Mouse (Mus musculus) stomach, embryonic 14.5 days (tissue): Measurements from ENCODE around the gene Prkca. TPM values are rescaled to one million over a fixed set of nuclear protein-coding genes. Genes with fewer than 3 reads are reported as not detected.
A peak's percentile ranks its signal among the peaks of the same experiment; 100 is the strongest.

Experiments used
- ATAC-seq: fragments of 200-750 bp; cut with Nextera tagmentation; 2 replicates; pipeline ENCODE4 v1.8.0; 2017; ENCODE audit warnings: low read depth, moderate TSS enrichment; ENCODE audit not compliant: insufficient number of reproducible peaks, insufficient read depth, low FRiP score
- H3K27ac ChIP-seq: fragments of 300-500 bp; sonication (generic); 2 replicates; pipeline ENCODE4 v1.5.1; 2014; ENCODE audit warnings: mild to moderate bottlenecking, low read length, moderate library complexity, mixed read lengths
- H3K27me3 ChIP-seq: fragments of 300-500 bp; sonication (generic); 2 replicates; pipeline ENCODE4 v1.6.1; 2014; ENCODE audit warnings: low read length, control low read depth, mixed read lengths; ENCODE audit not compliant: control insufficient read depth, insufficient read depth
- H3K36me3 ChIP-seq: fragments of 300-500 bp; sonication (generic); 2 replicates; pipeline ENCODE4 v1.6.1; 2014; ENCODE audit warnings: mild to moderate bottlenecking, control low read depth, low read length, moderate library complexity, mixed read lengths; ENCODE audit not compliant: control insufficient read depth, insufficient read depth
- H3K4me1 ChIP-seq: fragments of 300-500 bp; sonication (generic); 2 replicates; pipeline ENCODE4 v1.6.1; 2014; ENCODE audit warnings: low read length, control low read depth, mixed read lengths; ENCODE audit not compliant: control insufficient read depth, insufficient read depth
- H3K4me2 ChIP-seq: fragments of 300-500 bp; sonication (generic); replicated peaks from 2 replicates; pipeline ENCODE4 v1.6.1; 2014; ENCODE audit warnings: low read depth, low read length, control low read depth
- H3K4me3 ChIP-seq: fragments of 300-500 bp; sonication (generic); 2 replicates; pipeline ENCODE4 v1.5.1; 2014; ENCODE audit warnings: low read depth, low read length, control low read depth
- H3K9ac ChIP-seq: fragments of 300-500 bp; sonication (generic); replicated peaks from 2 replicates; pipeline ENCODE4 v1.6.1; 2014; ENCODE audit warnings: low read depth, mild to moderate bottlenecking, control low read depth, low read length, moderate library complexity, mixed read lengths
- H3K9me3 ChIP-seq: fragments of 300-500 bp; sonication (generic); 2 replicates; pipeline ENCODE4 v1.6.1; 2016; ENCODE audit warnings: low read depth, low read length, control low read depth; ENCODE audit not compliant: control insufficient read depth
- WGBS: fragments of 180-500 bp; shearing (Covaris S2); extraction: QIAGEN DNeasy Blood & Tissue Kit; methylation state at CpG from one replicate; pipeline ENCODE4 v1.1.7; 2014; 5-methylcytosine and 5-hydroxymethylcytosine counted together
- polyA plus RNA-seq: library from polyadenylated mRNA; unstranded; fragments of >200 nt; fragmentation: Nextera tagmentation; extraction: Ambion mirVana; gene quantifications from 2 replicates; pipeline ENCODE4 v1.2.1, GENCODE M21; 2014

Prkca gene
- polyA plus RNA-seq, 1 experiment from 2014 or later = 8.6 TPM

DNA sequence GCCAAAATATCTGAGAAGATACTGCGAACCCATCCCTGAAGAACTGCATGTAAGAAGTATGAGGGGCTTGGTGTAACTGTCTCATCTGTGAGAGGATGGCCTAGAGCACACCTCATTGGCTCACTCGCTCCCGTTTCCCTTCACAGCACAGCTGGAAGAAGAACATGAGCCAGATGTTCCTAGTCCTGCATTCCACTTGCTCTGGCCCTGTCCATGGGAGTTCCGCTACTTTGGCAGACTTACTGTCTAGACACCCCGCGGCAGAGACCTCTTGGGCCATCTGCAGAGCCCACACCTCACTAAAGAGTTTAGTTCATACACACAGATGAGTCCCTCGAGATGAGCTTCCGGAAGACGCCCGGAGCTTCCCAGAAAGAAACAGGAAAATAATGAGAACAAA is 43.8 kb downstream of the Prkca start:
- no peak overlapping the region for H3K9ac ChIP-seq
- no peak overlapping the region for H3K27ac ChIP-seq
- 70% methylated on average over 10 of the region's 10 CpGs for WGBS
- no peak overlapping the region for H3K4me3 ChIP-seq
- no peaks in the 10 kb centered on the region for H3K27me3 ChIP-seq
- peak; percentile 66; the same call in 1 of the 2 replicates for ATAC-seq
- peaks cover 6% of the 10 kb centered on the region for H3K4me1 ChIP-seq
- H3K9me3 ChIP-seq = no peaks in the 10 kb centered on the region
- no peak overlapping the region for H3K4me2 ChIP-seq
- no peaks in the 10 kb centered on the region for H3K36me3 ChIP-seq

DNA sequence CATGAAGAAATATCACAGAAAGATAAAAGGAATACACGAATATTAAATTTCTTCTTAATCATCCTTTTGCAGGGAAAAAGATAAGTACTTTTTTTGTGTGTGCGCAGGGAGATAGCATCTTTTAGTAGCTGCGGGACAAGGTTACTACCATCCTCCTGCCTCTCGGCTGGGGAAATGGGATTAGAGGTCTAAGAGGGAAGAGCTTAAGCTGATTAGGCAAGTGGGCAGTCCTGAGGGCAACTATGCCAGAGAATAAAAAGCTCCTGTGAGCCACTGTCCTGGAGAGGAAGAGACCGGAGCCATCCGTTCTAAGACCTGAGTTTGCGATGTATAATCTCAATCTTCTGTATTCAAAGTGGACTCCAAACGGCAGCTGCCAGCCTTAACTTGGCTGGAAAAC is 45.8 kb downstream of the Prkca start:
- Histone ChIP-seq H3K4me1 (peaks cover 6% of the 10 kb centered on the region), H3K9ac (no peak overlapping the region), H3K36me3 (no peaks in the 10 kb centered on the region), H3K9me3 (no peaks in the 10 kb centered on the region), H3K27me3 (no peaks in the 10 kb centered on the region), H3K27ac (no peak overlapping the region), H3K4me2 (no peak overlapping the region), H3K4me3 (no peak overlapping the region)
- WGBS = 74% methylated on average over 8 of the region's 8 CpGs
- no peak for ATAC-seq

- Histone ChIP-seq H3K4me3 (no peak overlapping the region), H3K4me2 (no peak overlapping the region), H3K27ac (no peak overlapping the region), H3K9me3 (no peaks in the 10 kb centered on the region), H3K4me1 (peaks cover 6% of the 10 kb centered on the region), H3K27me3 (no peaks in the 10 kb centered on the region), H3K9ac (no peak overlapping the region), H3K36me3 (no peaks in the 10 kb centered on the region)
- no peak for ATAC-seq
Measured at GRCm38 (mm10) chr11:108295373-108295772, 48.4 kb downstream of the Prkca start.

- 88% methylated on average over 12 of the region's 12 CpGs for WGBS
- no peak overlapping the region for H3K27ac ChIP-seq
- no peak overlapping the region for H3K4me2 ChIP-seq
- H3K9me3 ChIP-seq = no peaks in the 10 kb centered on the region
- H3K9ac ChIP-seq = no peak overlapping the region
- no peak overlapping the region for H3K4me3 ChIP-seq
- no peaks in the 10 kb centered on the region for H3K27me3 ChIP-seq
- ATAC-seq = no peak
- H3K36me3 ChIP-seq = no peaks in the 10 kb centered on the region
- peaks cover 2% of the 10 kb centered on the region for H3K4me1 ChIP-seq
Measured at GRCm38 (mm10) chr11:108294305-108294813, 49.4 kb downstream of the Prkca start.

DNA sequence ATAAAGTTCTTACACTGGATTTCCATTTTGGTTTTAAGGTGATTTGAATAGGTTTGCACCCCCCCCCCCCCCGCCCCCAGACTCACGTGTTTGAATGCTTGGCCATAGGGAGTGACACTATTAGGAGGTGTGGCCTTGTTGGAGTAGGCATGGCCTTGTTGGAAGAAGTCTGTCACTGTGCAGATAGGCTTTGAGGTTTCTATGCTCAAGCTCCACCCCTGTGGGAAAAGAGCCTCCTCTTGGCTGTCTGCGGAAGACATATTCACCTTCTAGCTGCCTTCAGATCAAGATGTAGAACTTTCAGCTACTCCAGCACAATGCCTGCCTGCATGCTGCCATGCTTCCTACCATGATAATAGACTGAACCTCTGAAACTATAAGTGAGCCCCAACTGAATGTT is 49.9 kb downstream of the Prkca start:
- H3K27ac ChIP-seq = no peak overlapping the region
- H3K27me3 ChIP-seq = no peaks in the 10 kb centered on the region
- H3K36me3 ChIP-seq = no peaks in the 10 kb centered on the region
- no peak for ATAC-seq
- no peaks in the 10 kb centered on the region for H3K4me1 ChIP-seq
- H3K4me2 ChIP-seq = no peak overlapping the region
- no peak overlapping the region for H3K9ac ChIP-seq
- WGBS = 64% methylated on average over 3 of the region's 3 CpGs
- H3K4me3 ChIP-seq = no peak overlapping the region
- H3K9me3 ChIP-seq = no peaks in the 10 kb centered on the region

GRCm38 (mm10) chr11:108289192-108289591 is 54.5 kb downstream of the Prkca start:
- Histone ChIP-seq H3K36me3 (no peaks in the 10 kb centered on the region), H3K4me1 (peaks cover 6% of the 10 kb centered on the region; the same call in 1 of the 2 replicates), H3K27ac (no peak overlapping the region), H3K4me3 (no peak overlapping the region), H3K9ac (no peak overlapping the region), H3K9me3 (no peaks in the 10 kb centered on the region), H3K4me2 (no peak overlapping the region), H3K27me3 (no peaks in the 10 kb centered on the region)
- WGBS = 88% methylated on average over 5 of the region's 5 CpGs
- no peak for ATAC-seq

- 38% methylated on average over 2 of the region's 2 CpGs for WGBS
- Histone ChIP-seq H3K4me3 (no peak overlapping the region), H3K9me3 (no peaks in the 10 kb centered on the region), H3K4me2 (no peak overlapping the region), H3K27ac (0 out of 2 replicates have a peak overlapping the region, but pooled peaks have one; percentile 39), H3K4me1 (peaks cover 8% of the 10 kb centered on the region; the same call in 1 of the 2 replicates), H3K36me3 (no peaks in the 10 kb centered on the region), H3K9ac (no peak overlapping the region), H3K27me3 (no peaks in the 10 kb centered on the region)
- ATAC-seq = 0 out of 2 replicates have a peak, but pooled peaks have one; percentile 42
Measured at GRCm38 (mm10) chr11:108287321-108287720, 56.4 kb downstream of the Prkca start.

DNA sequence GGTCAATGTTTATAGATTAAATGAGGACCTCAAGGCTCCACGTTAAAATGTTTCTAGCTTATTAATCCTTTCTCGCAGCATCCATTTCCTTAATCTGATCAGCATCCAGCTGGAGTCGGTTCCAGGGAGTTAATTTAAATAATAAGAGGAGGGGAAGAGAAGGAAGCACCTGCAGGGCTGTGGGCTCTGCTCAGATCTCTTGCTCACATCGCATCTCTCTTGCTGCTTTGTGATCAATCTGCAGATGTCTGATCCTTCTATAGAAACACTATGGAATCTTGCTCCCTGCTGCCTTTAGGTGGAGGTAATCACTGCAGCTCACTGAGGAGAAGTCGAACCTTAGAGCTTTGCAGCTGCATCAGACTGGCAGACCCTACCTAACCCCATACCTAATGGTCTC is 58.7 kb downstream of the Prkca start:
- Histone ChIP-seq H3K27me3 (no peaks in the 10 kb centered on the region), H3K9me3 (no peaks in the 10 kb centered on the region), H3K4me3 (no peak overlapping the region), H3K4me2 (no peak overlapping the region), H3K36me3 (no peaks in the 10 kb centered on the region), H3K27ac (no peak overlapping the region), H3K9ac (no peak overlapping the region), H3K4me1 (peaks cover 8% of the 10 kb centered on the region; the same call in 1 of the 2 replicates)
- WGBS = 57% methylated on average over 5 of the region's 5 CpGs
- ATAC-seq = no peak

DNA sequence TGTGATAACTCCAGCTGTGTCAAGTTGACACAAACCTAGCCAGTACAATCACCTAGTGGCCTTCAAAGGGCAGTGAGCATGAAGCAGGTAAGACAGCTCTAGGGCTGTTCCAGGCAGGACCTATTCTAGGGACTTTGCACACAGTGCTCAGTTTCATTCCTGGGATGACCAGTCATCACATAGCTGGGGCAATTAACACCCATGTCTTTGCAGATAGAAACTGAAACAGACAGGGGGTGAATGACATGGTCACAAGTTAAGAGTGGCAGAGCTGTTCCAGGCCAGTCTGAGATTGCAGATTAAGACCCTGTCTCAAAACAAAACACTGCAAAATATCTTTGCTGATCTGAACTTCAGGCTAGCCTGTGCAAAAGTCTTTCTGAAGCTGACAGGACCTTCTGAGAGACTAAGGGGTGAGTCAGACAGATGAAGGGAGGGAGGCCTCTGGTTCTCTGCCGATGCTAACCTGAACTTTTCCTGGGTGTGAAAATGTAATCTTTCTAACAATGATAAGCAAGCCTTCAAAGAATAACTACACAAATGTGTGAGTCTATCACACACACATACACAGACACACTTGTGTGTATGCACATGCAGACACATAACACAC is 60.8 kb downstream of the Prkca start:
- Histone ChIP-seq H3K27me3 (no peaks in the 10 kb centered on the region), H3K9ac (no peak overlapping the region), H3K4me3 (no peak overlapping the region), H3K9me3 (no peaks in the 10 kb centered on the region), H3K4me1 (peaks cover 8% of the 10 kb centered on the region; the same call in 1 of the 2 replicates), H3K4me2 (no peak overlapping the region), H3K27ac (no peak overlapping the region), H3K36me3 (no peaks in the 10 kb centered on the region)
- WGBS = 52% methylated on average over 1 of the region's 1 CpGs
- no peak for ATAC-seq
